Mouse (Mus musculus) myocyte (in vitro differentiated cells): Measurements from ENCODE around the gene Add2.

Source experiments
- MYOD1 ChIP-seq, 3 experiments: IDR thresholded peaks; one replicate each; pipeline ENCODE4 v1.6.1; 2011; ENCODE audit warnings: control low read depth in 2 of 3, low read depth in 2 of 3, mild to moderate bottlenecking in 2 of 3, moderate library complexity in 1 of 3; ENCODE audit not compliant: insufficient read length in 2 of 3, control insufficient read depth in 1 of 3
- MYOG ChIP-seq, 3 experiments: IDR thresholded peaks; one replicate each; pipeline ENCODE4 v1.6.1; 2011; ENCODE audit warnings: control low read depth in 2 of 3, low read depth in 2 of 3, mild to moderate bottlenecking in 2 of 3; ENCODE audit not compliant: insufficient read length in 2 of 3, control insufficient read depth in 1 of 3, insufficient read depth in 1 of 3
- POLR2A ChIP-seq: IDR thresholded peaks from one replicate; pipeline ENCODE4 v1.6.1; 2011; ENCODE audit warnings: low read depth, mild to moderate bottlenecking, control low read depth, moderate library complexity; ENCODE audit not compliant: insufficient read length

DNA sequence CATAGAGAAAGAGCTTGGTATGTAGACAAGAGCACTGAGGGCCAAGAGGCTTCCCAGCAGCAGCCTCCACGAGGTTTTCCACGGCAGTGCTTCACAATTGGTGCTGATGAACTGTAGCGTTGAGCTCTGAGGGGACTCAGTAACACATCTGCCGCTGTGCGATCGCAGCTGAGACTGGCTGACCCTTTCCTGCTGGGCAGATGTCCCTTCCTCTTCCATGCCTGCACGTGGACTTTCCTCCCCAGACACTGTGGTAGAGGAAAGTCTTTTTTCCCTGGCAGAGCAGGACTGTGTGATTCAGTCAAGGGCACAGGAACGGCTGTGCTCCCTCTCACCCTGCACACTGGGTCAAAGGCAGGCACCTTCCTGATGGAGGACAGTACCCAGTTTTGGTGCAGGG lies 44.1 kb upstream of the Add2 start:
- TF ChIP-seq MYOD1 (IDR thresholded peaks at IDR 0.05; ENCODE audit: control insufficient read depth in 1 of 3, insufficient read length in 2 of 3, low read depth in 2 of 3) (no peak), MYOG (IDR thresholded peaks at IDR 0.05; ENCODE audit: control insufficient read depth in 1 of 3, insufficient read depth in 1 of 3, insufficient read length in 2 of 3, low read depth in 2 of 3) (no peak), POLR2A (no peak)
